Mouse (Mus musculus): Measurements from ENCODE around the gene Bach2. TPM values are rescaled to one million over a fixed set of nuclear protein-coding genes. Genes with fewer than 3 reads are reported as not detected.

Bach2 gene
- polyA plus RNA-seq, 1 experiment, result 18.7 TPM

GRCm38 (mm10) chr4:32299221-32299620 is 60.6 kb downstream of the Bach2 start:
- Histone ChIP-seq H3K27ac (ENCODE audit: insufficient read depth, low read length) (no peak overlapping the region), H3K36me3 (ENCODE audit: control insufficient read depth, insufficient read depth, low read length, poor library complexity, severe bottlenecking) (no peaks in the 10 kb centered on the region), H3K27me3 (ENCODE audit: control insufficient read depth, insufficient read depth, low read length, poor library complexity, severe bottlenecking) (no peaks in the 10 kb centered on the region), H3K4me1 (ENCODE audit: control insufficient read depth, insufficient read depth, low read length) (no peaks in the 10 kb centered on the region), H3K9ac (ENCODE audit: low read depth, poor library complexity, severe bottlenecking) (no peak overlapping the region), H3K9me3 (replicated peaks; ENCODE audit: control insufficient read depth, insufficient read depth, low read length, poor library complexity, severe bottlenecking) (no peaks in the 10 kb centered on the region), H3K4me3 (ENCODE audit: low read depth, low read length) (no peak overlapping the region)
- TF ChIP-seq EP300 (IDR thresholded peaks at IDR 0.05; ENCODE audit: insufficient read depth, low read depth, low read length) (no peak), CTCF (IDR thresholded peaks at IDR 0.05; ENCODE audit: low read depth, low read length) (no peak), POLR2A (IDR thresholded peaks at IDR 0.05; ENCODE audit: insufficient read depth, low read length) (no peak)

- H3K9ac ChIP-seq (ENCODE audit: low read depth, poor library complexity, severe bottlenecking), result no peak overlapping the region
- no peaks in the 10 kb centered on the region for H3K36me3 ChIP-seq (ENCODE audit: control insufficient read depth, insufficient read depth, low read length, poor library complexity, severe bottlenecking)
- TF ChIP-seq CTCF (IDR thresholded peaks at IDR 0.05; ENCODE audit: low read depth, low read length), result no peak
- TF ChIP-seq POLR2A (IDR thresholded peaks at IDR 0.05; ENCODE audit: insufficient read depth, low read length), result no peak
- TF ChIP-seq EP300 (IDR thresholded peaks at IDR 0.05; ENCODE audit: insufficient read depth, low read depth, low read length), result no peak
- no peaks in the 10 kb centered on the region for H3K4me1 ChIP-seq (ENCODE audit: control insufficient read depth, insufficient read depth, low read length)
- H3K4me3 ChIP-seq (ENCODE audit: low read depth, low read length), result no peak overlapping the region
- H3K9me3 ChIP-seq (replicated peaks; ENCODE audit: control insufficient read depth, insufficient read depth, low read length, poor library complexity, severe bottlenecking), result no peaks in the 10 kb centered on the region
- no peaks in the 10 kb centered on the region for H3K27me3 ChIP-seq (ENCODE audit: control insufficient read depth, insufficient read depth, low read length, poor library complexity, severe bottlenecking)
- no peak overlapping the region for H3K27ac ChIP-seq (ENCODE audit: insufficient read depth, low read length)
These were observed 61.4 kb downstream of the Bach2 start for GRCm38 (mm10) chr4:32299970-32300369.

- Histone ChIP-seq H3K4me1 (ENCODE audit: control insufficient read depth, insufficient read depth, low read length) (no peaks in the 10 kb centered on the region), H3K4me3 (ENCODE audit: low read depth, low read length) (no peak overlapping the region), H3K9ac (ENCODE audit: low read depth, poor library complexity, severe bottlenecking) (no peak overlapping the region), H3K27ac (ENCODE audit: insufficient read depth, low read length) (no peak overlapping the region), H3K36me3 (ENCODE audit: control insufficient read depth, insufficient read depth, low read length, poor library complexity, severe bottlenecking) (no peaks in the 10 kb centered on the region), H3K27me3 (ENCODE audit: control insufficient read depth, insufficient read depth, low read length, poor library complexity, severe bottlenecking) (no peaks in the 10 kb centered on the region), H3K9me3 (replicated peaks; ENCODE audit: control insufficient read depth, insufficient read depth, low read length, poor library complexity, severe bottlenecking) (no peaks in the 10 kb centered on the region)
- TF ChIP-seq EP300 (IDR thresholded peaks at IDR 0.05; ENCODE audit: insufficient read depth, low read depth, low read length), result no peak
- no peak for TF ChIP-seq POLR2A (IDR thresholded peaks at IDR 0.05; ENCODE audit: insufficient read depth, low read length)
- TF ChIP-seq CTCF (IDR thresholded peaks at IDR 0.05; ENCODE audit: low read depth, low read length), result no peak
These were observed 64.1 kb downstream of the Bach2 start for GRCm38 (mm10) chr4:32302668-32303067.

GRCm38 (mm10) chr4:32303076-32303475 is 64.5 kb downstream of the Bach2 start:
- Histone ChIP-seq H3K36me3 (ENCODE audit: control insufficient read depth, insufficient read depth, low read length, poor library complexity, severe bottlenecking) (no peaks in the 10 kb centered on the region), H3K4me3 (ENCODE audit: low read depth, low read length) (no peak overlapping the region), H3K4me1 (ENCODE audit: control insufficient read depth, insufficient read depth, low read length) (no peaks in the 10 kb centered on the region), H3K9ac (ENCODE audit: low read depth, poor library complexity, severe bottlenecking) (no peak overlapping the region), H3K9me3 (replicated peaks; ENCODE audit: control insufficient read depth, insufficient read depth, low read length, poor library complexity, severe bottlenecking) (no peaks in the 10 kb centered on the region), H3K27ac (ENCODE audit: insufficient read depth, low read length) (no peak overlapping the region), H3K27me3 (ENCODE audit: control insufficient read depth, insufficient read depth, low read length, poor library complexity, severe bottlenecking) (no peaks in the 10 kb centered on the region)
- TF ChIP-seq CTCF (IDR thresholded peaks at IDR 0.05; ENCODE audit: low read depth, low read length) (no peak), POLR2A (IDR thresholded peaks at IDR 0.05; ENCODE audit: insufficient read depth, low read length) (no peak), EP300 (IDR thresholded peaks at IDR 0.05; ENCODE audit: insufficient read depth, low read depth, low read length) (no peak)

- TF ChIP-seq POLR2A (IDR thresholded peaks at IDR 0.05; ENCODE audit: insufficient read depth, low read length) (no peak), CTCF (IDR thresholded peaks at IDR 0.05; ENCODE audit: low read depth, low read length) (no peak)
- no peak overlapping the region for H3K4me3 ChIP-seq (ENCODE audit: low read depth, low read length)
- no peaks in the 10 kb centered on the region for H3K27me3 ChIP-seq (ENCODE audit: control insufficient read depth, insufficient read depth, low read length, poor library complexity, severe bottlenecking)
- no peak overlapping the region for H3K9ac ChIP-seq (ENCODE audit: low read depth, poor library complexity, severe bottlenecking)
- H3K27ac ChIP-seq (ENCODE audit: insufficient read depth, low read length), result no peak overlapping the region
- H3K9me3 ChIP-seq (replicated peaks; ENCODE audit: control insufficient read depth, insufficient read depth, low read length, poor library complexity, severe bottlenecking), result no peaks in the 10 kb centered on the region
- H3K4me1 ChIP-seq (ENCODE audit: control insufficient read depth, insufficient read depth, low read length), result no peaks in the 10 kb centered on the region
- H3K36me3 ChIP-seq (ENCODE audit: control insufficient read depth, insufficient read depth, low read length, poor library complexity, severe bottlenecking), result no peaks in the 10 kb centered on the region
These were observed 65.1 kb downstream of the Bach2 start for GRCm38 (mm10) chr4:32303674-32304073.

GRCm38 (mm10) chr4:32304221-32304703 is 65.7 kb downstream of the Bach2 start:
- no peaks in the 10 kb centered on the region for H3K27me3 ChIP-seq (ENCODE audit: control insufficient read depth, insufficient read depth, low read length, poor library complexity, severe bottlenecking)
- no peak for TF ChIP-seq POLR2A (IDR thresholded peaks at IDR 0.05; ENCODE audit: insufficient read depth, low read length)
- TF ChIP-seq CTCF (IDR thresholded peaks at IDR 0.05; ENCODE audit: low read depth, low read length), result no peak
- TF ChIP-seq EP300 (IDR thresholded peaks at IDR 0.05; ENCODE audit: insufficient read depth, low read depth, low read length), result no peak
- H3K4me1 ChIP-seq (ENCODE audit: control insufficient read depth, insufficient read depth, low read length), result no peaks in the 10 kb centered on the region
- no peak overlapping the region for H3K9ac ChIP-seq (ENCODE audit: low read depth, poor library complexity, severe bottlenecking)
- H3K4me3 ChIP-seq (ENCODE audit: low read depth, low read length), result no peak overlapping the region
- no peaks in the 10 kb centered on the region for H3K9me3 ChIP-seq (replicated peaks; ENCODE audit: control insufficient read depth, insufficient read depth, low read length, poor library complexity, severe bottlenecking)
- no peak overlapping the region for H3K27ac ChIP-seq (ENCODE audit: insufficient read depth, low read length)
- H3K36me3 ChIP-seq (ENCODE audit: control insufficient read depth, insufficient read depth, low read length, poor library complexity, severe bottlenecking), result no peaks in the 10 kb centered on the region
